Mouse (Mus musculus) bone marrow macrophage, adult 2 months (primary cell): Measurements from ENCODE around the gene Adamts17.

ENCODE experiments used
- CTCF ChIP-seq: IDR thresholded peaks from 2 replicates; pipeline ENCODE4 v1.5.1; 2012; ENCODE audit warnings: low read depth, mild to moderate bottlenecking, low read length, moderate library complexity
- POLR2A ChIP-seq: IDR thresholded peaks from 2 replicates; pipeline ENCODE4 v1.6.1; 2012; ENCODE audit warnings: mild to moderate bottlenecking, low read depth, low read length, borderline replicate concordance

- 0 out of 2 replicates have a peak, but pooled peaks have one; percentile 9 for TF ChIP-seq CTCF
- no peak for TF ChIP-seq POLR2A
Measured at GRCm38 (mm10) chr7:66842021-66842420, 2.5 kb downstream of the Adamts17 start.
